Mouse (Mus musculus) gastrocnemius, postnatal 36 days (tissue): ENCODE measurements around the gene Qrich1. TPM values are rescaled to one million over a fixed set of nuclear protein-coding genes. Genes with fewer than 3 reads are reported as not detected.
"Not testable (repeated sequence)": the region's sequence is repeated elsewhere in the genome, so short reads cannot be mapped to it uniquely, and the experiment has no call there.

Experiments used
- DNase-seq, 2 experiments: peaks; one replicate each; pipeline ENCODE4 v3.0.0; 2022
- intact Hi-C: fragments of 180-260 bp; cut with DNase I; formaldehyde crosslinking; loops from one replicate; pipeline ENCODE4 v1.15.1; 2025
- microRNA-seq, 2 experiments: library from miRNA; unstranded; fragments of <30 nt; microRNA quantifications; one replicate each; pipeline ENCODE4 v1.2.0; 2021
- total RNA-seq, 2 experiments: library from RNA; stranded (reverse); gene quantifications; 2 replicates each; pipeline ENCODE4 v1.2.3; 2021

The Qrich1 gene
- total RNA-seq, 2 experiments from 2014 or later: 49.3 to 51.9 TPM

GRCm38 (mm10) chr9:108577934-108578544 is 61.4 kb downstream of the Qrich1 start:
- intact Hi-C loops: no loop called here
- peak in 1 of 2 experiments; percentile 38 for DNase-seq

- intact Hi-C loops: no loop called here
- peak; percentile 84 to 86 for DNase-seq
These were observed 62.1 kb downstream of the Qrich1 start, which contains the start of gene Wdr6 for GRCm38 (mm10) chr9:108578545-108579343. TSS of gene Wdr6 (minus strand) at chr9:108578739.

DNA sequence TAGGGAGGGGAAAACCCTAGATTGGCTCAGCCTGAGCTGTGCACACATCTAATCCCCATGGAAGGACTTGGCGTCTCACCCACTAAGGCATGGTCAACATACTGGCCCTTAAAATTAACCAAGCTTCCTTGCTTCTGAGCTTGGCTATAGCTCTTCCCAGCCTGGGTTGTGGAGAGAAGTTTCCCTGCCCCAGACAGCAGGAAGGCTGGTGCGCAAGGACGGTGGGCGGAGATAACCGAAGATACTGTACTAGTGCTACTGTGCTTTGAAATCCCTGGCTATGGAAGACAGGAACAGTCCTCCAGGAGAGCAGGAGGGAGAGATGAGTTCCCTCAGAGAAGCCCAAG is 62.7 kb downstream of the Qrich1 start:
- no peak for DNase-seq
- intact Hi-C loops: no loop called here

DNA sequence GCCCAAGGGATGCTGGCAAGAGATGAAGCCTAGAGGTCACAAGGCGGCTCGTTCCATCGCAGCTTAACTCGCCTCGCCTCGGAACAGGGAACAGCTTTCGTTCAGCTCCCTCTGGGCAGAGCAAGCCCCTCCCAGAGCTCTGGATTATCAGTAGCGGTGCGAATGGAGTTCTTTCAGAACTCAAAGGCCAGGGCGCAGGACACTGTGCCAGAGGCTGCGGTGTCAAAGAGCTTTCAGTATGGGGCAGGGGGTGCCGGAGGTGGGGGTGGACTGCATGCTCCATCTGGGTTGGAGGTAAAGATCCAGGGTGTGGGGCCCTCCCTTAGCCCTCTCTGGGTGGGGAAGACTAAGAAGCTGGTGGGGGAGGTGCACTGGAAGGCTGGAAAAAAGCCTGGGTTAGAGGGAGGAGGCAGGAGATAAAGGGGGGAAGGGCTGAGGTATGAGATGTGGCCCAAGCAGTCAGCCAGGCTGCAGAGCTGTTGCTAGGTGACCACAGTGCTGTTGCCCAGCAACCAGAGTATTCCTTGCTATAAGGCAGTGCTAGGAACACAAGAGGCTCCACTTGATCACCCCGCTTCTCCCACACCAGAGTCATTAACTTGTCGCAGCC is 71.1 kb downstream of the Qrich1 start:
- DNase-seq: peak in 1 of 2 experiments; percentile 42
- intact Hi-C loops: loop anchor here (5.0 kb wide), 1 partner anchor 50 kb away; no protein-coding TSS in a partner anchor

DNA sequence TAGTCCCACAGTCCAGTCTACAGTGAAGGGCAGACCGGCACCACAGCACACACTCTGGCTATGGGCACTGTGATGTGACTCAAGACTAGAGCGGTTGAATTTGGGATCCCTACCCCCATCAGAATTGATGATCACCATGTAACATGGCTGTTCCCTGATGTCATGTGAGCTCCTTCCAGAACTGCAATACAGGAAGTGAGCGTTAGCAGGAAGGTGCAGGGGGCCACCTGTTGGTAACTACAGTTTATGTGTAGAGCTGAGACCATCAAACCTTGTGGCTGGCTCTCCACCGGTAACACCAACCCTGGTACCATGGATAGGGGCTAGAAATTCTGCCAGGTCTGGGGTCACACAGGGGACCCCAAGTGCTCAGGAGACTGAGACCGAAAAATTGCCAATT is 72.6 kb downstream of the Qrich1 start:
- no peak for DNase-seq
- intact Hi-C loops: loop anchor here (5.0 kb wide), 1 partner anchor 48 kb away; no protein-coding TSS in a partner anchor

DNA sequence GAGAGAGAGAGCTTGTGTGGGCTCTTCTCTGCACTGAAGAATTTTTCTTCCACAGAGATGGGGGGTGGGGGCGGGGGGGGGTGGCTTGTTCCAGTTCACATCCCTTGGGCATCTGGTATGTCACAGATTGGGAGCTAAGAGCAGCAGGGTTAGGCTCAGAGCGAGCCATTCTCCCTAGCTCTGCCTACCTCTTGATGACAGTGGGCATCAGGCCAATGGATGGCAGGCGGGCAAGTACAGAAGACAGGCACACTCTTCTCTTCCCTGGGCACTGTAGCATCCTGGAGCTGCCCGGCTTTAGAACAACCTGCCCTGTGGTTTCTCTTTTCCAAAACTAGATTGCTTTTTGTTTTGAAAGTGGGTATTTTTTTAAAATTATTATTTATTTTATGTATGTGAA is 74.9 kb downstream of the Qrich1 start:
- no peak for DNase-seq
- intact Hi-C loops: no loop called here

- intact Hi-C loops: no loop called here
- DNase-seq: no peak
These were observed 77.7 kb downstream of the Qrich1 start for GRCm38 (mm10) chr9:108594354-108594753.

DNA sequence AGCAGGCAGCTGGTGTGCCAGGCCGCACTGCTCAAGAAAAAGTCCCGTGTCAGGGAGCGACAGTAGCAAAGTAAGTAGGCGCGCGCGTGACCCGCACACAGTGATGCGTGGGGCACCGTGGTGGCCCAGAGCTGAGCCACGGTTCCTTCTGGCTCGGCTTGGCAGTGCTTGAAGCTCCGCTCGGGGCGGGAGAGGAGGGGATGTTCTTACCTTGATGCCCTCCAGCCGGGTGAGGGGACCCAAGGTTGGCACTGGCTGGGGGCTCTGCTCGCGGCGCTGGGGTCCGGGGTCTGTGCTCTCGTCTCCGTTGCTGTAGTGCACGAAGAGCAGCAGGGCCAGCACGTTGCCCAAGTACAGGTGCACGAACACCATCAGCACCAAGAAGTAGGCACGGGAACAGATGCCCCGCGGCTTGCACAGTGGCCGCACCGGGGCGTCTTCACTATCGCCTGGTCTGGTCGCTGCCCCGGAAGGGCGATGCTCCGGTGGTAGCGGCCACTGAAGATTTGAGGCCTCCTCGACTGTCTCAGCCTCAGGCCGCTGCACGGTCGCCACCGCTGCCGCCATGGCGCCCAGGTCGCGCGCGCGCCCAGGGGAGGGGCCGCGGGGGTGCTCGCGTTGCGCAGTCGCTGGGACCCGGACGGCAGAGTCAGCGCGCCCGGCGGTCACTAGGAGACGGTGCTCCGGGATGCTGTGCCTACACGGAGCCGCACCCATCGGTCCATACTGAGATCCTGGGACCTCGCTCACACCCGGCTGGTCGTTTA is 80.6 kb downstream of the Qrich1 start, which contains the start of gene P4htm:
Gene P4htm, minus strand, starts transcription at position 670 of the 767 bp plus-strand sequence.
- intact Hi-C loops: loop anchor here (5.0 kb wide), 1 partner anchor 35 kb away; no protein-coding TSS in a partner anchor
- peak; percentile 47 to 57 for DNase-seq

DNA sequence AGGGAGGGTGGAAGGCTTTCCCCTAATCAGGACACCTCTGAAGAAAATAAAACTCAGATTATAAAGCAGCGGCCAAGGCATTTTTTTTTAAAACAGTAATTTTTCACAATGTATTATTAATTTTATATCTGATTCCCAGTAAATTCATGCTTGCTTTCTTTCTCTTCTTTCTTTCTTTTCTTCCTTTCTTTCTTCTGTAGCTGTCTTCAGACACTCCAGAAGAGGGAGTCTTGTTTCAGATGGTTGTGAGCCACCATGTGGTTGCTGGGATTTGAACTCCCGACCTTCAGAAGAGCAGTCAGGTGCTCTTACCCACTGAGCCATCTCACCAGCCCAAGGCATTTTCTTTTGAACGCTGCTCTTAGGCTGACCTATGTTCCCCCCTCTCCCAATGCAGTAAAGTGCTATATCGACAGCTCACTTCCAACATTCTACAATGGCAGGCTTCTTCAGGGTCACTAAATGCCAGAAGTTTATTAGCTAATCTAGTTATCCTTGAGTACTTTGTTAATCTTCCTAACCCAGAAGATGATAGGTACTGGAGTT is 82.5 kb downstream of the Qrich1 start:
- DNase-seq: no peak
- intact Hi-C loops: loop anchor here (5.0 kb wide), 1 partner anchor 33 kb away; no protein-coding TSS in a partner anchor

- intact Hi-C loops: no loop called here
- no peak for DNase-seq
These were observed 83.4 kb downstream of the Qrich1 start for GRCm38 (mm10) chr9:108600011-108600410.

DNA sequence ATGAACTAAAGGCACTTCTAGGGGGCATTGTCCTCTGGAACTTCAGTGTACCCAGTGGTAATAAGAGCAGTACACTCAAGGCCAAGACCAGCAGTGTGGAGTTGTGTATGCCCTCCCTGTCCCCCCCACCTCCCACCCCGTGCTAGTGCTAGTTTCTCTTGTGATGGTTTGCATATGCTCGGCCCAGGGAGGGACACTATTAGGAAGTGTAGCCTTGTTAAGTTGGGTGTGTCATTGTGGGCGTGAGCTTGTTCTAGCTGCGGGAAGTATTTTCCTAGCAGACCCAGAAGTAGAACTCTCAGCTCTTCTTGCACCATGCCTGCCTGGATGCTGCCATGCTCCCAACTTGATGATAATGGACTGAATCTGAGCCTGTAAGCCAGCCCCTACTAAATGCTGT is 85.4 kb downstream of the Qrich1 start:
- no peak for DNase-seq
- intact Hi-C loops: no loop called here

DNA sequence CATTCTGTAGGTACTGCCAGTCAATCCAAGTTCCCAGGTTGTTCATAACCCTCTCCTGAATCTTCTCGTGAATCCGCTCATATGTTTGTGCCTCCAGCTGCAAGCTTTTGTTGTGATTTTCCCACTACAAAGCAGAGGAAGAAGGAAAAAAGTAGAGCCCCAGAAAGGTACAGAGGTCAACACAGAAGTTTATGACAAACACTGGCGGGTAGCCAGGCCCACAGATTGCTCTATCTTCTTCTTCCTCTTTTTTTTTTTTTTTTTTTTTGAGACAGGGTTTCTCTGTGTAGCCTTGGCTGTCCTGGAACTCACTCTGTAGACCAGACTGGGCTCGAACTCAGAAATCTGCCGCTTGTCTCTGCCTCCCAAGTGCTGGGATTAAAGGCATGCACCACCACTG is 91.3 kb downstream of the Qrich1 start:
- intact Hi-C loops, DNase-seq: not testable (repeated sequence)

- intact Hi-C loops: no loop called here
These were observed 92.3 kb downstream of the Qrich1 start for GRCm38 (mm10) chr9:108608889-108609288.

More at GRCm38 (mm10) chr9:108608889-108609288, 92.3 kb downstream of the Qrich1 start:
- DNase-seq: no peak

Small RNA genes within 50 kb of the gene (microRNA-seq; reads per million reads assigned to microRNA genes)
- gene Gm24083 (0 reads per million in 2 experiments), gene Mir191 (0 reads per million in 2 experiments), gene Mir425 (681 to 1,017 reads per million in 2 experiments)

Other genes with a start within 250 kb of the Qrich1 start
- gene Nicn1, start 226.4 kb upstream of the Qrich1 start, total RNA-seq: 10 to 100 TPM in 1 of 2 experiments, 1 to 10 TPM in 1; 9.4 to 11.4 TPM
- 1 to 10 TPM in 1 of 2 experiments, under 1 TPM in 1; 0.94 to 1.3 TPM for gene Amt, start 220.0 kb upstream of the Qrich1 start, total RNA-seq
- gene Rhoa, start 210.7 kb upstream of the Qrich1 start, total RNA-seq: 10 to 100 TPM; 97.0 to 97.5 TPM
- 10 to 100 TPM; 24.9 to 25.1 TPM for gene Tcta, start 210.6 kb upstream of the Qrich1 start, total RNA-seq
- 10 to 100 TPM; 60.9 to 78.2 TPM for gene Gpx1, start 177.9 kb upstream of the Qrich1 start, total RNA-seq
- 10 to 100 TPM; 61.5 to 70.3 TPM for gene Usp4, start 169.0 kb upstream of the Qrich1 start, total RNA-seq
- gene 1700102P08Rik, start 124.0 kb upstream of the Qrich1 start, total RNA-seq: under 1 TPM; 0.32 to 0.48 TPM
- gene Ccdc36, start 88.3 kb upstream of the Qrich1 start, total RNA-seq: not detected
- not detected for gene BC048562, start 80.3 kb upstream of the Qrich1 start, total RNA-seq
- gene Ccdc71, start 56.3 kb upstream of the Qrich1 start, total RNA-seq: 10 to 100 TPM; 13.3 to 20.0 TPM
- 1 to 10 TPM; 1.7 to 3.1 TPM for gene Klhdc8b, start 55.2 kb upstream of the Qrich1 start, total RNA-seq
- 100 to 1,000 TPM; 118 to 129 TPM for gene Lamb2, start 37.1 kb upstream of the Qrich1 start, total RNA-seq
- 100 to 1,000 TPM; 105 to 120 TPM for gene Usp19, start 26.2 kb upstream of the Qrich1 start, total RNA-seq
- 10 to 100 TPM; 69.7 to 81.7 TPM for gene Qars, start 9.1 kb upstream of the Qrich1 start, total RNA-seq
- 10 to 100 TPM; 47.6 to 58.0 TPM for gene Impdh2, start 43.5 kb downstream of the Qrich1 start, total RNA-seq
- gene Ndufaf3, start 50.6 kb downstream of the Qrich1 start, total RNA-seq: 10 to 100 TPM; 29.2 to 29.6 TPM
- 10 to 100 TPM; 10.1 to 12.3 TPM for gene Dalrd3, start 53.1 kb downstream of the Qrich1 start, total RNA-seq
- 1 to 10 TPM; 4.6 to 5.6 TPM for gene Wdr6, start 61.9 kb downstream of the Qrich1 start, total RNA-seq
- gene P4htm, start 80.9 kb downstream of the Qrich1 start, total RNA-seq: 1 to 10 TPM; 3.1 to 3.5 TPM
- gene Arih2, start 132.6 kb downstream of the Qrich1 start, total RNA-seq: 10 to 100 TPM; 63.2 to 64.7 TPM
- 10 to 100 TPM; 59.0 to 75.5 TPM for gene Slc25a20, start 145.3 kb downstream of the Qrich1 start, total RNA-seq
- gene Prkar2a, start 172.5 kb downstream of the Qrich1 start, total RNA-seq: 100 to 1,000 TPM; 129 to 157 TPM